Mouse (Mus musculus): ENCODE measurements around the gene Creb5. TPM values are rescaled to one million over a fixed set of nuclear protein-coding genes. Genes with fewer than 3 reads are reported as not detected.
"Not testable (repeated sequence)": the region's sequence is repeated elsewhere in the genome, so short reads cannot be mapped to it uniquely, and the experiment has no call there.

The Creb5 gene
- polyA plus RNA-seq, 1 experiment from 2014 or later = 14.7 TPM

- no peak overlapping the region for H3K4me3 ChIP-seq
- H3K36me3 ChIP-seq = no peaks in the 10 kb centered on the region
- H3K9ac ChIP-seq = no peak overlapping the region
- no peak overlapping the region; the same call in 1 of the 2 replicates for H3K4me2 ChIP-seq (replicated peaks)
- whole genome bisulfite sequencing = 39% methylated on average over 18 of the region's 18 CpGs
- no peaks in the 10 kb centered on the region for H3K27me3 ChIP-seq (replicated peaks)
- H3K9me3 ChIP-seq = no peaks in the 10 kb centered on the region
- peaks cover 22% of the 10 kb centered on the region for H3K4me1 ChIP-seq
- 0 out of 2 replicates have a peak overlapping the region, but pooled peaks have one; percentile 2 for H3K27ac ChIP-seq
- ATAC-seq (ENCODE audit: low FRiP score, low read depth) = no peak
These were observed 111.4 kb downstream of the Creb5 start for GRCm38 (mm10) chr6:53398297-53399140.

GRCm38 (mm10) chr6:53401364-53401763 is 114.3 kb downstream of the Creb5 start:
- no peak overlapping the region for H3K4me3 ChIP-seq
- 0 out of 2 replicates have a peak, but pooled peaks cover 3% of the 10 kb centered on the region for H3K4me1 ChIP-seq
- no peak overlapping the region for H3K9ac ChIP-seq
- no peak for ATAC-seq (ENCODE audit: low FRiP score, low read depth)
- H3K9me3 ChIP-seq = no peaks in the 10 kb centered on the region
- 83% methylated on average over 6 of the region's 6 CpGs for WGBS
- no peak overlapping the region for H3K27ac ChIP-seq
- no peak overlapping the region for H3K4me2 ChIP-seq (replicated peaks)
- no peaks in the 10 kb centered on the region for H3K27me3 ChIP-seq (replicated peaks)
- H3K36me3 ChIP-seq = no peaks in the 10 kb centered on the region

- H3K27ac ChIP-seq; H3K36me3 ChIP-seq; H3K27me3 ChIP-seq (replicated peaks); H3K4me3 ChIP-seq; H3K4me1 ChIP-seq; H3K9ac ChIP-seq; H3K4me2 ChIP-seq (replicated peaks); H3K9me3 ChIP-seq; ATAC-seq (ENCODE audit: low FRiP score, low read depth): not testable (repeated sequence)
- WGBS = 99% methylated on average over 7 of the region's 7 CpGs
These were observed 115.5 kb downstream of the Creb5 start for GRCm38 (mm10) chr6:53402551-53402950.

GRCm38 (mm10) chr6:53409183-53409582 is 122.1 kb downstream of the Creb5 start:
- Histone ChIP-seq H3K4me3 (no peak overlapping the region), H3K36me3 (no peaks in the 10 kb centered on the region), H3K27ac (no peak overlapping the region), H3K9ac (no peak overlapping the region), H3K4me1 (no peaks in the 10 kb centered on the region), H3K27me3 (replicated peaks) (no peaks in the 10 kb centered on the region), H3K9me3 (no peaks in the 10 kb centered on the region), H3K4me2 (replicated peaks) (no peak overlapping the region)
- no peak for ATAC-seq (ENCODE audit: low FRiP score, low read depth)
- 88% methylated on average over 6 of the region's 6 CpGs for WGBS

GRCm38 (mm10) chr6:53421345-53421744 is 134.3 kb downstream of the Creb5 start:
- H3K9ac ChIP-seq = no peak overlapping the region
- 10% methylated on average over 2 of the region's 3 CpGs for WGBS
- no peak for ATAC-seq (ENCODE audit: low FRiP score, low read depth)
- no peak overlapping the region for H3K4me2 ChIP-seq (replicated peaks)
- no peaks in the 10 kb centered on the region for H3K36me3 ChIP-seq
- H3K4me3 ChIP-seq = no peak overlapping the region
- no peak overlapping the region for H3K27ac ChIP-seq
- H3K9me3 ChIP-seq = no peaks in the 10 kb centered on the region
- H3K4me1 ChIP-seq = 0 out of 2 replicates have a peak, but pooled peaks cover 7% of the 10 kb centered on the region
- H3K27me3 ChIP-seq (replicated peaks) = no peaks in the 10 kb centered on the region

GRCm38 (mm10) chr6:53429368-53429767 is 142.3 kb downstream of the Creb5 start:
- Histone ChIP-seq H3K9me3 (no peaks in the 10 kb centered on the region), H3K36me3 (no peaks in the 10 kb centered on the region), H3K9ac (no peak overlapping the region), H3K4me1 (peaks cover 13% of the 10 kb centered on the region; the same call in 1 of the 2 replicates), H3K4me3 (no peak overlapping the region), H3K4me2 (replicated peaks) (no peak overlapping the region), H3K27ac (no peak overlapping the region), H3K27me3 (replicated peaks) (no peaks in the 10 kb centered on the region)
- WGBS = 56% methylated on average over 7 of the region's 7 CpGs
- no peak for ATAC-seq (ENCODE audit: low FRiP score, low read depth)

- H3K9me3 ChIP-seq = no peaks in the 10 kb centered on the region
- ATAC-seq (ENCODE audit: low FRiP score, low read depth) = no peak
- no peaks in the 10 kb centered on the region for H3K27me3 ChIP-seq (replicated peaks)
- H3K36me3 ChIP-seq = no peaks in the 10 kb centered on the region
- 49% methylated on average over 4 of the region's 4 CpGs for WGBS
- no peak overlapping the region for H3K4me3 ChIP-seq
- H3K4me1 ChIP-seq = peaks cover 13% of the 10 kb centered on the region; the same call in 1 of the 2 replicates
- no peak overlapping the region for H3K27ac ChIP-seq
- no peak overlapping the region for H3K9ac ChIP-seq
- no peak overlapping the region for H3K4me2 ChIP-seq (replicated peaks)
These were observed 142.8 kb downstream of the Creb5 start for GRCm38 (mm10) chr6:53429891-53430290.

- 93% methylated on average over 11 of the region's 11 CpGs for WGBS
- no peak overlapping the region for H3K27ac ChIP-seq
- ATAC-seq (ENCODE audit: low FRiP score, low read depth) = no peak
- H3K9ac ChIP-seq = no peak overlapping the region
- no peaks in the 10 kb centered on the region for H3K36me3 ChIP-seq
- no peaks in the 10 kb centered on the region for H3K9me3 ChIP-seq
- no peaks in the 10 kb centered on the region for H3K27me3 ChIP-seq (replicated peaks)
- H3K4me3 ChIP-seq = no peak overlapping the region
- H3K4me1 ChIP-seq = peaks cover 25% of the 10 kb centered on the region; the same call in 1 of the 2 replicates
- no peak overlapping the region for H3K4me2 ChIP-seq (replicated peaks)
These were observed 158.9 kb downstream of the Creb5 start for GRCm38 (mm10) chr6:53445862-53446460.

GRCm38 (mm10) chr6:53447479-53447878 is 160.4 kb downstream of the Creb5 start:
- no peaks in the 10 kb centered on the region for H3K27me3 ChIP-seq (replicated peaks)
- no peak overlapping the region for H3K27ac ChIP-seq
- no peaks in the 10 kb centered on the region for H3K36me3 ChIP-seq
- H3K9me3 ChIP-seq = no peaks in the 10 kb centered on the region
- H3K4me1 ChIP-seq = peaks cover 32% of the 10 kb centered on the region; the same call in 1 of the 2 replicates
- 88% methylated on average over 9 of the region's 9 CpGs for WGBS
- H3K4me3 ChIP-seq = no peak overlapping the region
- H3K4me2 ChIP-seq (replicated peaks) = no peak overlapping the region
- no peak for ATAC-seq (ENCODE audit: low FRiP score, low read depth)
- no peak overlapping the region for H3K9ac ChIP-seq

- Histone ChIP-seq H3K4me1 (peaks cover 34% of the 10 kb centered on the region; the same call in 1 of the 2 replicates), H3K27ac (no peak overlapping the region), H3K4me3 (no peak overlapping the region), H3K9ac (no peak overlapping the region), H3K27me3 (replicated peaks) (no peaks in the 10 kb centered on the region; the same call in 1 of the 2 replicates), H3K4me2 (replicated peaks) (no peak overlapping the region), H3K36me3 (no peaks in the 10 kb centered on the region), H3K9me3 (no peaks in the 10 kb centered on the region)
- WGBS = 68% methylated on average over 9 of the region's 9 CpGs
- ATAC-seq (ENCODE audit: low FRiP score, low read depth) = no peak
These were observed 161.3 kb downstream of the Creb5 start for GRCm38 (mm10) chr6:53448317-53448870.

- peak overlapping the region; percentile 12; the same call in 1 of the 2 replicates for H3K4me2 ChIP-seq (replicated peaks)
- H3K36me3 ChIP-seq = no peaks in the 10 kb centered on the region
- no peak overlapping the region for H3K9ac ChIP-seq
- 43% methylated on average over 9 of the region's 9 CpGs for WGBS
- no peaks in the 10 kb centered on the region; the same call in 1 of the 2 replicates for H3K27me3 ChIP-seq (replicated peaks)
- peaks cover 34% of the 10 kb centered on the region; the same call in 1 of the 2 replicates for H3K4me1 ChIP-seq
- H3K4me3 ChIP-seq = no peak overlapping the region
- H3K27ac ChIP-seq = no peak overlapping the region
- no peak for ATAC-seq (ENCODE audit: low FRiP score, low read depth)
- H3K9me3 ChIP-seq = no peaks in the 10 kb centered on the region
These were observed 162.5 kb downstream of the Creb5 start for GRCm38 (mm10) chr6:53449437-53450173.

Measured in neural tube, embryonic 12.5 days (tissue).